Mouse (Mus musculus): Measurements from ENCODE around the gene Tmem170b.

- TF ChIP-seq CTCF (IDR thresholded peaks at IDR 0.05; ENCODE audit: low read depth): no peak
- no peak for TF ChIP-seq EP300 (IDR thresholded peaks at IDR 0.05; ENCODE audit: low read depth)
These were observed 39.8 kb downstream of the Tmem170b start for GRCm38 (mm10) chr13:41645483-41645859.

Data from heart, postnatal 0 days (tissue).